Mouse (Mus musculus) E14TG2a.4 (cell line): ENCODE data around the gene Dap.

Source experiments
- CTCF ChIP-seq: conservative IDR thresholded peaks from 2 replicates; pipeline ENCODE4 v1.5.1; 2014; ENCODE audit warnings: low read length
- NANOG ChIP-seq: IDR thresholded peaks from 2 replicates; pipeline ENCODE4 v1.6.1; 2014; ENCODE audit warnings: borderline replicate concordance, low read length, mixed read lengths

- TF ChIP-seq CTCF (no peak), NANOG (no peak)
Observed at GRCm38 (mm10) chr15:31245934-31246333, 21.8 kb downstream of the Dap start.
